Mouse (Mus musculus) megakaryocyte, adult 5-6 weeks (primary cell): ENCODE results near the gene Mast4. TPM values are rescaled to one million over a fixed set of nuclear protein-coding genes. Genes with fewer than 3 reads are reported as not detected.

Experiments used
- ATAC-seq: 2 replicates; pipeline ENCODE4 v1.8.0; 2016; ENCODE audit warnings: mild to moderate bottlenecking, inconsistent platforms; ENCODE audit not compliant: poor library complexity, severe bottlenecking
- total RNA-seq, 2 experiments: library from RNA; stranded (forward) in 1 of 2; stranded (reverse) in 1 of 2; fragments of 153-499, 151-499 nt in 1 of 2; fragments of 221-1000, 200-1000 nt in 1 of 2; gene quantifications; 2 replicates each; pipeline versions ENCODE4 v1.2.3 to v1.2.4; 2015 to 2017

The Mast4 gene
- total RNA-seq, 2 experiments from 2014 or later = 0.26 to 1.2 TPM

- no peak for ATAC-seq
Measured at GRCm38 (mm10) chr13:103316777-103317367, 17.4 kb downstream of the Mast4 start.

GRCm38 (mm10) chr13:103315113-103315708, 19.1 kb downstream of the Mast4 start:
- no peak for ATAC-seq

GRCm38 (mm10) chr13:103308296-103308695, 26.0 kb downstream of the Mast4 start:
- no peak for ATAC-seq

- ATAC-seq = no peak
Measured at GRCm38 (mm10) chr13:103303826-103304225, 30.5 kb downstream of the Mast4 start.

- ATAC-seq = no peak
Measured at GRCm38 (mm10) chr13:103302508-103302907, 31.8 kb downstream of the Mast4 start.

- no peak for ATAC-seq
Measured at GRCm38 (mm10) chr13:103302077-103302476, 32.2 kb downstream of the Mast4 start.

GRCm38 (mm10) chr13:103294424-103294823, 39.9 kb downstream of the Mast4 start:
- ATAC-seq = no peak

- no peak for ATAC-seq
Measured at GRCm38 (mm10) chr13:103293121-103293520, 41.2 kb downstream of the Mast4 start.

GRCm38 (mm10) chr13:103291098-103291497, 43.2 kb downstream of the Mast4 start:
- ATAC-seq = no peak

GRCm38 (mm10) chr13:103285821-103286220, 48.5 kb downstream of the Mast4 start:
- ATAC-seq = no peak

- ATAC-seq = no peak
Measured at GRCm38 (mm10) chr13:103285036-103285435, 49.3 kb downstream of the Mast4 start.

- no peak for ATAC-seq
Measured at GRCm38 (mm10) chr13:103270856-103271391, 63.4 kb downstream of the Mast4 start.

- ATAC-seq = no peak
Measured at GRCm38 (mm10) chr13:103262707-103263106, 71.6 kb downstream of the Mast4 start.

GRCm38 (mm10) chr13:103262061-103262460, 72.2 kb downstream of the Mast4 start:
- ATAC-seq = no peak

- ATAC-seq = no peak
Measured at GRCm38 (mm10) chr13:103260414-103260813, 73.9 kb downstream of the Mast4 start.

GRCm38 (mm10) chr13:103258106-103258505, 76.2 kb downstream of the Mast4 start:
- ATAC-seq = no peak

GRCm38 (mm10) chr13:103254861-103255260, 79.4 kb downstream of the Mast4 start:
- ATAC-seq = no peak

- no peak for ATAC-seq
Measured at GRCm38 (mm10) chr13:103253077-103253476, 81.2 kb downstream of the Mast4 start.

- ATAC-seq = no peak
Measured at GRCm38 (mm10) chr13:103248102-103249054, 85.9 kb downstream of the Mast4 start.

- no peak for ATAC-seq
Measured at GRCm38 (mm10) chr13:103246973-103247718, 87.2 kb downstream of the Mast4 start.

- ATAC-seq = no peak
Measured at GRCm38 (mm10) chr13:103245431-103245830, 88.9 kb downstream of the Mast4 start.
